Mouse (Mus musculus) v-Abl transformed pro-B cells (cell line): ENCODE measurements around the gene Hcfc1.

Experiments used
- in situ Hi-C, 2 experiments: fragments of 400-800 bp; cut with MboI; formaldehyde crosslinking; loops; one replicate each; pipeline ENCODE4 v1.15.1; 2025; ENCODE audit not compliant: unreplicated experiment in 2 of 2

Hcfc1 gene

DNA sequence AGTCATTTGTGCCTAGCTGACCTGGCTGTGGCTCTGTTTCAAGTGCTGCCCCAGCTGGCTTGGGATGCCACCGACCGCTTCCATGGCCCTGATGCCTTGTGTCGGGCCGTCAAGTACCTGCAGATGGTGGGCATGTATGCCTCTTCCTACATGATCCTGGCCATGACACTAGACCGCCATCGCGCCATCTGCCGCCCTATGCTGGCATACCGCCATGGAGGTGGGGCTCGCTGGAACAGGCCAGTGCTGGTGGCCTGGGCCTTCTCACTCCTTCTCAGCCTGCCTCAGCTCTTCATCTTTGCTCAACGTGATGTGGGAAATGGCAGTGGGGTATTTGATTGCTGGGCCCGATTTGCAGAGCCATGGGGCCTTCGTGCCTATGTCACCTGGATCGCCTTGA lies 73.3 kb downstream of the Hcfc1 start:
- in situ Hi-C loops, result loop anchor here in 1 of 2 experiments (5.0 to 10.0 kb wide), 2 partner anchors 52 to 96 kb away; no protein-coding TSS in a partner anchor
